Mouse (Mus musculus) urinary bladder, postnatal 10 days (tissue): ENCODE measurements around the gene Irf6.

Source experiments
- DNase-seq: peaks from one replicate; pipeline ENCODE4 v3.0.0; 2022; ENCODE audit warnings: low spot score

Gene Irf6

GRCm38 (mm10) chr1:193200640-193201382 lies 47.9 kb downstream of the Irf6 start:
- no peak for DNase-seq

GRCm38 (mm10) chr1:193201383-193201778 lies 48.5 kb downstream of the Irf6 start, which contains the start of gene Traf3ip3:
Gene Traf3ip3, minus strand, starts transcription at chr1:193201703.
- no peak for DNase-seq

- no peak for DNase-seq
Measured at GRCm38 (mm10) chr1:193203821-193204220, 50.9 kb downstream of the Irf6 start.

GRCm38 (mm10) chr1:193205431-193205830 lies 52.5 kb downstream of the Irf6 start:
- no peak for DNase-seq

GRCm38 (mm10) chr1:193207503-193207902 lies 54.6 kb downstream of the Irf6 start, which contains the start of gene Lamb3:
Gene Lamb3, plus strand, starts transcription at chr1:193207699.
- DNase-seq = no peak

- no peak for DNase-seq
Measured at GRCm38 (mm10) chr1:193208178-193208577, 55.3 kb downstream of the Irf6 start.

GRCm38 (mm10) chr1:193211371-193211770 lies 58.5 kb downstream of the Irf6 start:
- DNase-seq = no peak

- DNase-seq = no peak
Measured at GRCm38 (mm10) chr1:193214053-193214452, 61.1 kb downstream of the Irf6 start.

GRCm38 (mm10) chr1:193216000-193216399 lies 63.1 kb downstream of the Irf6 start:
- DNase-seq = no peak

- DNase-seq = no peak
Measured at GRCm38 (mm10) chr1:193220408-193220807, 67.5 kb downstream of the Irf6 start.
